Mouse (Mus musculus) embryonic fibroblast, embryonic 13.5 days (primary cell): ENCODE data around the gene Ndufa7.

Experiments
- CTCF ChIP-seq: IDR thresholded peaks from 2 replicates; pipeline ENCODE4 v1.5.1; 2011; ENCODE audit warnings: mild to moderate bottlenecking, control low read depth, low read length, moderate library complexity, borderline replicate concordance; ENCODE audit not compliant: insufficient read depth
- POLR2A ChIP-seq: IDR thresholded peaks from 2 replicates; pipeline ENCODE4 v1.6.1; 2011; ENCODE audit warnings: low read depth, mild to moderate bottlenecking, control low read depth, low read length, moderate library complexity

DNA sequence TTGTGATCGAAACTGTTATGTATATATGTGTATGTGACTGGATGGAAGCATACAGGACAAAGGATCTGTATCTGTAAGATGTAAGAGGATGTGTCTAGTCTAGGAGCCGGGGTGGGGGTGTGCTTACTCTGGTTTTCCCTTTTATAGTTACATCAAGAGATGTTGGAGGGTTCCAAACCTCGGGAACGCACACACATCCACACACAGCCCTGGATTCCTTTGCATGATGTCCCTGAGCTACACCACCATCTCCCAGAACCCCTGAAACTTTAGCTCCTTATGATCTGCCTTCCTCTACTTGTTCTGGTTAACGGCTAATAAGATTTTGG is 44.4 kb upstream of the Ndufa7 start:
- TF ChIP-seq CTCF (no peak), POLR2A (no peak)
